Comparison of ENCODE assay signal across 10 mouse cellular contexts in genomic region chr1:105711227-105711626, GRCm38 (mm10). TPM values are rescaled to one million over a fixed set of nuclear protein-coding genes. Genes with fewer than 3 reads are reported as not detected.
DNase-seq lines count a peak whose midpoint lies in the region; ATAC-seq and TF ChIP-seq lines count a peak whose summit lies in the region.
"Had no signal": no experiment of that assay in that cellular context is flagged by ENCODE, and none has a peak within 500 bp of the region (broad histone marks: within the 10 kb centered on the region; RNA-seq: fewer than 3 reads in every experiment).

No protein-coding gene starts in this region.

- H3K9ac ChIP-seq in forebrain, postnatal 0 days = no peak overlapping the region
- no peak overlapping the region for H3K9ac ChIP-seq in forebrain, embryonic 12.5 days
- H3K9ac ChIP-seq: stomach, embryonic 15.5 days had no signal

- H3K9me3 ChIP-seq in forebrain, postnatal 0 days (ENCODE audit: low read length) = no peaks in the 10 kb centered on the region
- no peaks in the 10 kb centered on the region for H3K9me3 ChIP-seq in forebrain, embryonic 12.5 days
- H3K9me3 ChIP-seq: stomach, embryonic 15.5 days had no signal

- H3K4me3 ChIP-seq in forebrain, postnatal 0 days (ENCODE audit: low read depth, low read length) = no peak overlapping the region
- H3K4me3 ChIP-seq in forebrain, embryonic 12.5 days (replicated peaks) = no peak overlapping the region
- H3K4me3 ChIP-seq: stomach, embryonic 15.5 days had no signal

- WGBS in forebrain, postnatal 0 days = 22% methylated on average over 1 of the region's 1 CpGs
- WGBS in forebrain, embryonic 12.5 days = 50% methylated on average over 1 of the region's 1 CpGs

- H3K27me3 ChIP-seq in forebrain, postnatal 0 days (ENCODE audit: insufficient read depth, low read length) = no peaks in the 10 kb centered on the region
- H3K27me3 ChIP-seq in forebrain, embryonic 12.5 days = no peaks in the 10 kb centered on the region
- H3K27me3 ChIP-seq: stomach, embryonic 15.5 days had no signal

- peak; percentile 67 for DNase-seq in forebrain, postnatal 0 days
- DNase-seq in left cerebral cortex, postnatal 4 days = peak; percentile 14
- no peak for DNase-seq in left cerebral cortex, adult 8-10 months (ENCODE audit: low spot score in 2 of 2)
- DNase-seq in CD8-positive naive resting alpha-beta T cell, adult 2 months (ENCODE audit: low read depth in 2 of 2, low spot score in 2 of 2) = peak; percentile 11 to 20
- DNase-seq in embryo, embryonic 11 days = peak; percentile 60
- no peak for DNase-seq in ovary, adult 18-20 months (ENCODE audit: low spot score)
- DNase-seq in layer of hippocampus, postnatal 36 days = no peak

- TF ChIP-seq CTCF in forebrain, postnatal 0 days (IDR thresholded peaks at IDR 0.05; ENCODE audit: low read depth) = peak; percentile 54

- no peak for ATAC-seq in forebrain, postnatal 0 days
- ATAC-seq in forebrain, embryonic 12.5 days (ENCODE audit: low FRiP score) = no peak

- H3K27ac ChIP-seq in forebrain, postnatal 0 days (ENCODE audit: low read depth, low read length) = no peak overlapping the region
- no peak overlapping the region for H3K27ac ChIP-seq in forebrain, embryonic 12.5 days
- H3K27ac ChIP-seq: macrophage; stomach, embryonic 15.5 days had no signal

- intact Hi-C loops in left cerebral cortex, postnatal 4 days (cut with DNase I) = loop anchor here (5.0 kb wide), 1 partner anchor 49 kb away; the partner anchor contains the start of genes Pign and Relch

- H3K4me2 ChIP-seq in forebrain, postnatal 0 days (ENCODE audit: low read depth) = no peak overlapping the region
- no peak overlapping the region for H3K4me2 ChIP-seq in forebrain, embryonic 12.5 days
- H3K4me2 ChIP-seq: stomach, embryonic 15.5 days had no signal

- H3K36me3 ChIP-seq in forebrain, postnatal 0 days (ENCODE audit: insufficient read depth) = peaks cover 34% of the 10 kb centered on the region
- H3K36me3 ChIP-seq in forebrain, embryonic 12.5 days (replicated peaks) = peaks cover 25% of the 10 kb centered on the region

- H3K4me1 ChIP-seq in forebrain, postnatal 0 days (ENCODE audit: insufficient read depth) = no peaks in the 10 kb centered on the region
- no peaks in the 10 kb centered on the region for H3K4me1 ChIP-seq in forebrain, embryonic 12.5 days
- H3K4me1 ChIP-seq: stomach, embryonic 15.5 days had no signal

RNA-seq across cellular contexts. Expression of gene Relch, which starts 47.6 kb away (rescaled TPM):
- total RNA-seq in forebrain, postnatal 0 days (2014; rRNA removed) = 69.5 and 85.8 TPM in 2 replicates
- polyA plus RNA-seq in forebrain, postnatal 0 days (2015; fragmentation: Nextera tagmentation; extraction: Ambion mirVana) = 31.2 and 41.1 TPM in 2 replicates
- 39.8 and 40.6 TPM in 2 replicates for polyA plus RNA-seq in forebrain, embryonic 12.5 days (2016; fragmentation: Nextera tagmentation; extraction: Ambion mirVana)
- total RNA-seq in left cerebral cortex, postnatal 4 days (2021) = 100 to 1,000 TPM; 117 to 119 TPM
- 10 to 100 TPM; 78.3 to 88.5 (median 84.1) TPM for total RNA-seq in left cerebral cortex, adult 8-10 months (2022)
- 100 to 1,000 TPM; 102 to 115 TPM for total RNA-seq in layer of hippocampus, postnatal 36 days (2021)

RNA-seq across cellular contexts. Expression of gene Pign, which starts 47.8 kb away (rescaled TPM):
- total RNA-seq in forebrain, postnatal 0 days (2014; rRNA removed) = 21.5 and 22.8 TPM in 2 replicates
- polyA plus RNA-seq in forebrain, postnatal 0 days (2015; fragmentation: Nextera tagmentation; extraction: Ambion mirVana) = 3.0 and 5.8 TPM in 2 replicates
- 15.5 and 18.3 TPM in 2 replicates for polyA plus RNA-seq in forebrain, embryonic 12.5 days (2016; fragmentation: Nextera tagmentation; extraction: Ambion mirVana)
- 10 to 100 TPM; 15.6 to 20.4 TPM for total RNA-seq in left cerebral cortex, postnatal 4 days (2021)
- 10 to 100 TPM; 19.3 to 24.3 (median 20.0) TPM for total RNA-seq in left cerebral cortex, adult 8-10 months (2022)
- total RNA-seq in layer of hippocampus, postnatal 36 days (2021) = 10 to 100 TPM; 17.9 to 21.9 TPM

Comparison
In these comparisons a context has a peak if more than half of its experiments do, and no peak if none do; other contexts are left out.
1. DNase-seq: peak in forebrain, postnatal 0 days (single experiment), left cerebral cortex, postnatal 4 days (single experiment), CD8-positive naive resting alpha-beta T cell, adult 2 months (2 of 2) and embryo, embryonic 11 days (single experiment); none in left cerebral cortex, adult 8-10 months (0 of 2), ovary, adult 18-20 months (single experiment) and layer of hippocampus, postnatal 36 days (0 of 2).